Mouse (Mus musculus) lung, adult 2 months (tissue): ENCODE measurements around the gene Clybl.

Experiments used
- CTCF ChIP-seq: fragments of 200-500 bp; IDR thresholded peaks from 2 replicates; pipeline ENCODE4 v1.5.1; 2011; ENCODE audit warnings: mild to moderate bottlenecking, low read length, control low read depth; ENCODE audit not compliant: insufficient read depth
- POLR2A ChIP-seq: fragments of 200-500 bp; IDR thresholded peaks from 2 replicates; pipeline ENCODE4 v1.6.1; 2011; ENCODE audit warnings: low read depth, mild to moderate bottlenecking, control low read depth, low read length, borderline replicate concordance; ENCODE audit errors: extremely low read depth

- TF ChIP-seq CTCF = no peak
- no peak for TF ChIP-seq POLR2A
Observed at GRCm38 (mm10) chr14:122379996-122380395, 198.5 kb downstream of the Clybl start.
